Mouse (Mus musculus) MN1 (cell line): ENCODE measurements at regions not wholly inside any gene's neighbourhood (a gene's known extent, or its start where the extent isn't known, plus 50 kb on each side); places are given as distances from the start of the nearest gene placed in this dataset.

Experiments used
- DNase-seq: peaks from one replicate; pipeline ENCODE4 v3.0.0-alpha.2; 2016; ENCODE audit warnings: low spot score

- no peak for DNase-seq
Measured at GRCm38 (mm10) chr2:51448121-51448520, 179.2 kb upstream of the Tas2r134 start.

GRCm38 (mm10) chr2:51447616-51448015 is 179.7 kb upstream of the Tas2r134 start:
- no peak for DNase-seq

GRCm38 (mm10) chr2:51444386-51445080 is 182.8 kb upstream of the Tas2r134 start:
- DNase-seq: no peak

- DNase-seq: no peak
Measured at GRCm38 (mm10) chr2:51443946-51444345, 183.4 kb upstream of the Tas2r134 start.

GRCm38 (mm10) chr2:51439047-51439446 is 188.3 kb upstream of the Tas2r134 start:
- DNase-seq: no peak

GRCm38 (mm10) chr2:51436590-51436989 is 190.7 kb upstream of the Tas2r134 start:
- DNase-seq: no peak

GRCm38 (mm10) chr2:51431564-51431963 is 195.7 kb upstream of the Tas2r134 start:
- DNase-seq: no peak

GRCm38 (mm10) chr2:51429716-51430115 is 197.6 kb upstream of the Tas2r134 start:
- DNase-seq: no peak

GRCm38 (mm10) chr2:51422442-51422841 is 204.9 kb upstream of the Tas2r134 start:
- DNase-seq: no peak

GRCm38 (mm10) chr2:51417908-51418690 is 209.2 kb upstream of the Tas2r134 start:
- DNase-seq: no peak

- DNase-seq: no peak
Measured at GRCm38 (mm10) chr2:51388390-51388789, 238.9 kb upstream of the Tas2r134 start.

GRCm38 (mm10) chr2:51387136-51387535 is 238.2 kb upstream of the Rnd3 start:
- no peak for DNase-seq

GRCm38 (mm10) chr2:51376597-51376996 is 227.7 kb upstream of the Rnd3 start:
- DNase-seq: no peak

GRCm38 (mm10) chr2:51374636-51375035 is 225.7 kb upstream of the Rnd3 start:
- no peak for DNase-seq

GRCm38 (mm10) chr2:51372771-51373170 is 223.9 kb upstream of the Rnd3 start:
- no peak for DNase-seq

- DNase-seq: no peak
Measured at GRCm38 (mm10) chr2:51362825-51363616, 214.1 kb upstream of the Rnd3 start.

- no peak for DNase-seq
Measured at GRCm38 (mm10) chr2:51355281-51355680, 206.4 kb upstream of the Rnd3 start.

GRCm38 (mm10) chr2:51354800-51355199 is 205.9 kb upstream of the Rnd3 start:
- DNase-seq: no peak

- DNase-seq: no peak
Measured at GRCm38 (mm10) chr2:51349614-51350013, 200.7 kb upstream of the Rnd3 start.

GRCm38 (mm10) chr2:51348774-51349173 is 199.9 kb upstream of the Rnd3 start:
- no peak for DNase-seq

GRCm38 (mm10) chr2:51347086-51347485 is 198.2 kb upstream of the Rnd3 start:
- no peak for DNase-seq

GRCm38 (mm10) chr2:51342421-51342820 is 193.5 kb upstream of the Rnd3 start:
- no peak for DNase-seq

GRCm38 (mm10) chr2:51334437-51334836 is 185.5 kb upstream of the Rnd3 start:
- DNase-seq: no peak
